Mouse (Mus musculus) forebrain, embryonic 12.5 days (tissue): ENCODE data around the gene Katnbl1. TPM values are rescaled to one million over a fixed set of nuclear protein-coding genes. Genes with fewer than 3 reads are reported as not detected.
A peak's percentile ranks its signal among the peaks of the same experiment; 100 is the strongest.

Experiments used
- ATAC-seq: fragments of 200-750 bp; cut with Nextera tagmentation; 2 replicates; pipeline ENCODE4 v1.8.0; 2017; ENCODE audit warnings: moderate TSS enrichment; ENCODE audit not compliant: low FRiP score
- H3K27ac ChIP-seq: fragments of 300-500 bp; sonication (generic); 2 replicates; pipeline ENCODE4 v1.5.1; 2016; ENCODE audit warnings: mild to moderate bottlenecking
- H3K27me3 ChIP-seq: fragments of 300-500 bp; sonication (generic); 2 replicates; pipeline ENCODE4 v1.6.1; 2016; ENCODE audit warnings: mild to moderate bottlenecking
- H3K36me3 ChIP-seq: fragments of 300-500 bp; sonication (generic); replicated peaks from 2 replicates; pipeline ENCODE4 v1.6.1; 2016; ENCODE audit warnings: mild to moderate bottlenecking
- H3K4me1 ChIP-seq: fragments of 300-500 bp; sonication (generic); 2 replicates; pipeline ENCODE4 v1.6.1; 2016
- H3K4me2 ChIP-seq: fragments of 300-500 bp; sonication (generic); 2 replicates; pipeline ENCODE4 v1.6.1; 2016; ENCODE audit warnings: mild to moderate bottlenecking, moderate library complexity
- H3K4me3 ChIP-seq: fragments of 300-500 bp; sonication (generic); replicated peaks from 2 replicates; pipeline ENCODE4 v1.5.1; 2016; ENCODE audit warnings: mild to moderate bottlenecking
- H3K9ac ChIP-seq: fragments of 300-500 bp; sonication (generic); 2 replicates; pipeline ENCODE4 v1.6.1; 2016; ENCODE audit warnings: mild to moderate bottlenecking
- H3K9me3 ChIP-seq: fragments of 300-500 bp; sonication (generic); 2 replicates; pipeline ENCODE4 v1.6.1; 2016
- WGBS: fragments of 180-500 bp; shearing (Covaris S2); methylation state at CpG from one replicate; pipeline ENCODE4 v1.1.7; 2016; 5-methylcytosine and 5-hydroxymethylcytosine counted together
- polyA plus RNA-seq: library from polyadenylated mRNA; unstranded; fragments of >200 nt; fragmentation: Nextera tagmentation; extraction: Ambion mirVana; gene quantifications from 2 replicates; pipeline ENCODE4 v1.2.1, GENCODE M21; 2016

Gene Katnbl1
- polyA plus RNA-seq, 1 experiment from 2014 or later, result 48.6 TPM

GRCm38 (mm10) chr2:112367726-112368673 is 11.0 kb upstream of the Katnbl1 start, which contains the start of gene Emc4:
Gene Emc4, minus strand, starts transcription at chr2:112368027.
- WGBS, result 2% methylated on average over 46 of the region's 46 CpGs

GRCm38 (mm10) chr2:112369941-112370340 is 9.1 kb upstream of the Katnbl1 start:
- peaks cover 14% of the 10 kb centered on the region for H3K4me1 ChIP-seq
- H3K4me3 ChIP-seq, result no peak overlapping the region
- peaks cover 1% of the 10 kb centered on the region; the same call in 1 of the 2 replicates for H3K27me3 ChIP-seq
- no peaks in the 10 kb centered on the region for H3K9me3 ChIP-seq
- no peak for ATAC-seq
- 0 out of 2 replicates have a peak, but pooled peaks cover 3% of the 10 kb centered on the region for H3K36me3 ChIP-seq
- 80% methylated on average over 5 of the region's 5 CpGs for WGBS
- H3K27ac ChIP-seq, result no peak overlapping the region
- no peak overlapping the region for H3K9ac ChIP-seq
- no peak overlapping the region for H3K4me2 ChIP-seq

More at GRCm38 (mm10) chr2:112367726-112368673, 11.0 kb upstream of the Katnbl1 start, which contains the start of gene Emc4:
- peak; percentile 90 for ATAC-seq
- Histone ChIP-seq H3K4me3 (peak within 1 kb of the TSS; percentile 84), H3K9ac (peak within 1 kb of the TSS; percentile 81), H3K4me1 (peaks cover 14% of the 10 kb centered on the region), H3K36me3 (peaks cover 20% of the 10 kb centered on the region), H3K27me3 (no peaks in the 10 kb centered on the region), H3K27ac (peak within 1 kb of the TSS; percentile 87), H3K9me3 (no peaks in the 10 kb centered on the region), H3K4me2 (peak within 1 kb of the TSS; percentile 90)

GRCm38 (mm10) chr2:112373141-112373540 is 5.9 kb upstream of the Katnbl1 start:
- Histone ChIP-seq H3K9me3 (no peaks in the 10 kb centered on the region), H3K27ac (no peak overlapping the region), H3K27me3 (peaks cover 4% of the 10 kb centered on the region; the same call in 1 of the 2 replicates), H3K36me3 (no peaks in the 10 kb centered on the region), H3K4me3 (no peak overlapping the region), H3K4me2 (no peak overlapping the region), H3K4me1 (no peaks in the 10 kb centered on the region), H3K9ac (no peak overlapping the region)
- ATAC-seq, result no peak
- 63% methylated on average over 4 of the region's 4 CpGs for WGBS

- Histone ChIP-seq H3K4me1 (no peaks in the 10 kb centered on the region), H3K4me2 (no peak overlapping the region), H3K27me3 (peaks cover 4% of the 10 kb centered on the region; the same call in 1 of the 2 replicates), H3K9ac (no peak overlapping the region), H3K4me3 (no peak overlapping the region), H3K27ac (no peak overlapping the region), H3K36me3 (no peaks in the 10 kb centered on the region), H3K9me3 (no peaks in the 10 kb centered on the region)
- no peak for ATAC-seq
- WGBS, result 71% methylated on average over 5 of the region's 5 CpGs
Measured at GRCm38 (mm10) chr2:112374610-112375009, 4.4 kb upstream of the Katnbl1 start.

GRCm38 (mm10) chr2:112380131-112380530 is 1.1 kb downstream of the Katnbl1 start:
- H3K4me2 ChIP-seq, result peak overlapping the region; percentile 63
- WGBS, result 53% methylated on average over 8 of the region's 8 CpGs
- no peak for ATAC-seq
- peak overlapping the region; percentile 92 for H3K9ac ChIP-seq
- peaks cover under 1% of the 10 kb centered on the region; the same call in 1 of the 2 replicates for H3K27me3 ChIP-seq
- no peaks in the 10 kb centered on the region for H3K36me3 ChIP-seq
- H3K4me1 ChIP-seq, result peaks cover 9% of the 10 kb centered on the region
- no peak overlapping the region for H3K27ac ChIP-seq
- H3K4me3 ChIP-seq, result peak overlapping the region; percentile 89
- no peaks in the 10 kb centered on the region for H3K9me3 ChIP-seq

GRCm38 (mm10) chr2:112381219-112381618 is 2.2 kb downstream of the Katnbl1 start:
- no peak overlapping the region for H3K27ac ChIP-seq
- H3K9ac ChIP-seq, result no peak overlapping the region
- H3K36me3 ChIP-seq, result no peaks in the 10 kb centered on the region
- H3K4me1 ChIP-seq, result peaks cover 9% of the 10 kb centered on the region
- H3K27me3 ChIP-seq, result no peaks in the 10 kb centered on the region
- ATAC-seq, result no peak
- H3K9me3 ChIP-seq, result no peaks in the 10 kb centered on the region
- H3K4me3 ChIP-seq, result no peak overlapping the region
- H3K4me2 ChIP-seq, result no peak overlapping the region
- 90% methylated on average over 1 of the region's 1 CpGs for WGBS

GRCm38 (mm10) chr2:112390843-112391242 is 11.8 kb downstream of the Katnbl1 start:
- no peaks in the 10 kb centered on the region for H3K9me3 ChIP-seq
- no peaks in the 10 kb centered on the region for H3K36me3 ChIP-seq
- no peak overlapping the region for H3K27ac ChIP-seq
- no peak overlapping the region for H3K4me3 ChIP-seq
- no peak overlapping the region for H3K4me2 ChIP-seq
- no peak for ATAC-seq
- no peak overlapping the region for H3K9ac ChIP-seq
- 85% methylated on average over 5 of the region's 5 CpGs for WGBS
- no peaks in the 10 kb centered on the region for H3K27me3 ChIP-seq
- no peaks in the 10 kb centered on the region for H3K4me1 ChIP-seq

- Histone ChIP-seq H3K27ac (no peak overlapping the region), H3K27me3 (no peaks in the 10 kb centered on the region), H3K4me3 (no peak overlapping the region), H3K36me3 (no peaks in the 10 kb centered on the region), H3K4me2 (no peak overlapping the region), H3K9me3 (no peaks in the 10 kb centered on the region), H3K4me1 (no peaks in the 10 kb centered on the region), H3K9ac (no peak overlapping the region)
- ATAC-seq, result no peak
- WGBS, result 93% methylated on average over 4 of the region's 4 CpGs
Measured at GRCm38 (mm10) chr2:112391346-112392000, 12.5 kb downstream of the Katnbl1 start.

GRCm38 (mm10) chr2:112392689-112393088 is 13.7 kb downstream of the Katnbl1 start:
- Histone ChIP-seq H3K9me3 (no peaks in the 10 kb centered on the region), H3K9ac (no peak overlapping the region), H3K27me3 (no peaks in the 10 kb centered on the region), H3K27ac (no peak overlapping the region), H3K4me2 (no peak overlapping the region), H3K4me3 (no peak overlapping the region), H3K4me1 (no peaks in the 10 kb centered on the region), H3K36me3 (no peaks in the 10 kb centered on the region)
- no peak for ATAC-seq
- 93% methylated on average over 1 of the region's 1 CpGs for WGBS

- Histone ChIP-seq H3K36me3 (no peaks in the 10 kb centered on the region), H3K9ac (no peak overlapping the region), H3K4me3 (no peak overlapping the region), H3K4me2 (no peak overlapping the region), H3K4me1 (no peaks in the 10 kb centered on the region), H3K9me3 (no peaks in the 10 kb centered on the region), H3K27me3 (no peaks in the 10 kb centered on the region), H3K27ac (no peak overlapping the region)
- no peak for ATAC-seq
Measured at GRCm38 (mm10) chr2:112393958-112394357, 14.9 kb downstream of the Katnbl1 start.

GRCm38 (mm10) chr2:112396649-112397048 is 17.6 kb downstream of the Katnbl1 start:
- Histone ChIP-seq H3K4me2 (no peak overlapping the region), H3K9ac (no peak overlapping the region), H3K4me1 (no peaks in the 10 kb centered on the region), H3K27ac (no peak overlapping the region), H3K9me3 (no peaks in the 10 kb centered on the region), H3K36me3 (no peaks in the 10 kb centered on the region), H3K4me3 (no peak overlapping the region), H3K27me3 (no peaks in the 10 kb centered on the region)
- 80% methylated on average over 1 of the region's 1 CpGs for WGBS
- ATAC-seq, result no peak

- peaks cover 23% of the 10 kb centered on the region for H3K36me3 ChIP-seq
- ATAC-seq, result no peak
- H3K9ac ChIP-seq, result no peak overlapping the region
- H3K4me1 ChIP-seq, result no peaks in the 10 kb centered on the region
- H3K9me3 ChIP-seq, result no peaks in the 10 kb centered on the region
- no peak overlapping the region for H3K4me2 ChIP-seq
- H3K27ac ChIP-seq, result no peak overlapping the region
- no peaks in the 10 kb centered on the region for H3K27me3 ChIP-seq
- no peak overlapping the region for H3K4me3 ChIP-seq
- 92% methylated on average over 3 of the region's 3 CpGs for WGBS
Measured at GRCm38 (mm10) chr2:112407030-112407429, 28.0 kb downstream of the Katnbl1 start.
